Mouse (Mus musculus) B cell, adult (primary cell): ENCODE measurements around the gene Hrh1. TPM values are rescaled to one million over a fixed set of nuclear protein-coding genes. Genes with fewer than 3 reads are reported as not detected.

ENCODE experiments used
- total RNA-seq: library from RNA; stranded (reverse); gene quantifications from 4 replicates; pipeline ENCODE4 v1.2.4, GENCODE M21; 2023; ENCODE audit not compliant: inconsistent age

The Hrh1 gene
- total RNA-seq: not detected in 4 replicates

GRCm38 (mm10) chr6:114397691-114398217 lies at the start of gene Hrh1:
Gene Hrh1 (plus strand): TSS chr6:114397936.

Other genes starting within 250 kb of the Hrh1 start
- not detected in 4 replicates for gene Slc6a1, start 115.3 kb upstream of the Hrh1 start, total RNA-seq
- 25.8 to 28.1 TPM (median 26.4 TPM) in 4 replicates for gene Atg7, start 245.2 kb downstream of the Hrh1 start, total RNA-seq